Mouse (Mus musculus) left cerebral cortex, adult 9 months (tissue): ENCODE data around the gene Rae1.

Source experiments
- DNase-seq, 2 experiments: peaks; one replicate each; pipeline ENCODE4 v3.0.0; 2022; ENCODE audit warnings: low spot score in 2 of 2

The Rae1 gene

GRCm38 (mm10) chr2:172996207-172996606 lies 3.7 kb upstream of the Rae1 start:
- DNase-seq = peak in 1 of 2 experiments; percentile 84

- DNase-seq = no peak
These were observed 2.2 kb upstream of the Rae1 start for GRCm38 (mm10) chr2:172997748-172998147.

- no peak for DNase-seq
These were observed 1.4 kb upstream of the Rae1 start for GRCm38 (mm10) chr2:172998478-172998877.

GRCm38 (mm10) chr2:173000285-173000652 lies 352 bp downstream of the Rae1 start:
- DNase-seq = peak in 1 of 2 experiments; percentile 48

GRCm38 (mm10) chr2:173000921-173001320 lies 1.0 kb downstream of the Rae1 start:
- peak in 1 of 2 experiments; percentile 42 for DNase-seq

GRCm38 (mm10) chr2:173003737-173004136 lies 3.8 kb downstream of the Rae1 start:
- DNase-seq = no peak

- DNase-seq = no peak
These were observed 10.4 kb downstream of the Rae1 start for GRCm38 (mm10) chr2:173010220-173010717.

- no peak for DNase-seq
These were observed 11.5 kb downstream of the Rae1 start for GRCm38 (mm10) chr2:173011440-173011839.

- no peak for DNase-seq
These were observed 14.9 kb downstream of the Rae1 start for GRCm38 (mm10) chr2:173014741-173015287.

- DNase-seq = no peak
These were observed 18.0 kb downstream of the Rae1 start for GRCm38 (mm10) chr2:173017940-173018339.

GRCm38 (mm10) chr2:173018618-173019017 lies 18.7 kb downstream of the Rae1 start:
- DNase-seq = no peak

GRCm38 (mm10) chr2:173019322-173019721 lies 19.4 kb downstream of the Rae1 start:
- DNase-seq = no peak

- peak; percentile 57 to 85 for DNase-seq
These were observed 19.9 kb downstream of the Rae1 start for GRCm38 (mm10) chr2:173019790-173020189.

- no peak for DNase-seq
These were observed 20.5 kb downstream of the Rae1 start, which contains the start of gene Rbm38 for GRCm38 (mm10) chr2:173020430-173020829. Rbm38 (plus strand) TSS chr2:173020498.

- peak; percentile 46 to 91 for DNase-seq
These were observed 21.7 kb downstream of the Rae1 start for GRCm38 (mm10) chr2:173021633-173022055.

- no peak for DNase-seq
These were observed 22.3 kb downstream of the Rae1 start for GRCm38 (mm10) chr2:173022056-173022681.

- DNase-seq = no peak
These were observed 22.9 kb downstream of the Rae1 start for GRCm38 (mm10) chr2:173022813-173023212.

- no peak for DNase-seq
These were observed 23.5 kb downstream of the Rae1 start for GRCm38 (mm10) chr2:173023371-173023851.

- DNase-seq = no peak
These were observed 24.0 kb downstream of the Rae1 start for GRCm38 (mm10) chr2:173023966-173024365.

- DNase-seq = no peak
These were observed 24.5 kb downstream of the Rae1 start for GRCm38 (mm10) chr2:173024392-173024791.

GRCm38 (mm10) chr2:173024938-173025337 lies 25.0 kb downstream of the Rae1 start:
- no peak for DNase-seq

- no peak for DNase-seq
These were observed 26.4 kb downstream of the Rae1 start for GRCm38 (mm10) chr2:173026286-173026685.

- DNase-seq = no peak
These were observed 26.8 kb downstream of the Rae1 start for GRCm38 (mm10) chr2:173026688-173027131.
